Mouse (Mus musculus): ENCODE measurements around the gene Cryba1.
A peak's percentile ranks its signal among the peaks of the same experiment; 100 is the strongest.

DNA sequence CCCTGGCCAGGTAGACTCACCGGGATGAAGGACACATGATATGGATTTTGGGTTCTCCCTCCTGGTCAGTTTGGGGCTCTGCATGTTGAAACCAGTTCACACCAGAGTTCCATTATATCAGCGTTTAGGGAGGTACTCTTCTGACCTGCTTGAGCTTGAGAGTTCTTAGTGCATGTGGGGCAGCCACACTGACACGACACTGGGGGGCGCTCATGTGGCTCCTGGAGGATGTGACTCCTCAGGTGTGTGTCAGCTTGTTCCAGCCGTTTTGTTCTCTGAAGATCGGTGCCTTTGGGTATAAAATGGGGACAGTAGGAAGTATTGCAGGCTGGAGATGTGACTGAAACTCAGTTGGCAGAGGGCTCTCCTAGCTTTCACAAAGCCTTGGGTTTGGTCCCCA is 18.9 kb upstream of the Cryba1 start:
- TF ChIP-seq CTCF (IDR thresholded peaks at IDR 0.05; ENCODE audit: low read depth) (peak; percentile 83), EP300 (IDR thresholded peaks at IDR 0.05; ENCODE audit: low read depth) (no peak)

Measured in liver, embryonic 14.5 days (tissue).